Mouse (Mus musculus) spleen, adult 2 months (tissue): Measurements from ENCODE around the gene Hyal2. TPM values are rescaled to one million over a fixed set of nuclear protein-coding genes. Genes with fewer than 3 reads are reported as not detected.

Experiments used
- DNase-seq, 2 experiments: peaks; one replicate each; pipeline versions ENCODE4 v3.0.0 to v3.0.0-alpha.2; 2012 to 2021; ENCODE audit warnings: low spot score in 2 of 2, low read depth in 1 of 2
- H3K27ac ChIP-seq: fragments of 200-500 bp; 2 replicates; pipeline ENCODE4 v1.5.1; 2012; ENCODE audit warnings: low read length, inconsistent platforms; ENCODE audit not compliant: insufficient read depth
- H3K27me3 ChIP-seq: fragments of 200-500 bp; 2 replicates; pipeline ENCODE4 v1.6.1; 2012; ENCODE audit warnings: mild to moderate bottlenecking, moderate library complexity, low read length, inconsistent platforms; ENCODE audit not compliant: control insufficient read depth, insufficient read depth
- H3K36me3 ChIP-seq: fragments of 200-500 bp; 2 replicates; pipeline ENCODE4 v1.6.1; 2012; ENCODE audit warnings: mild to moderate bottlenecking, low read length, inconsistent platforms; ENCODE audit not compliant: control insufficient read depth, insufficient read depth
- H3K4me1 ChIP-seq: fragments of 200-500 bp; 2 replicates; pipeline ENCODE4 v1.6.1; 2011; ENCODE audit warnings: inconsistent platforms; ENCODE audit not compliant: control insufficient read depth, insufficient read depth, insufficient read length
- H3K4me3 ChIP-seq: fragments of 200-500 bp; 2 replicates; pipeline ENCODE4 v1.5.1; 2011; ENCODE audit warnings: mild to moderate bottlenecking, inconsistent platforms; ENCODE audit not compliant: insufficient read depth, insufficient read length; ENCODE audit errors: extremely low read depth
- CTCF ChIP-seq: fragments of 200-500 bp; IDR thresholded peaks from 2 replicates; pipeline ENCODE4 v1.5.1; 2011; ENCODE audit warnings: mild to moderate bottlenecking, inconsistent platforms; ENCODE audit not compliant: insufficient read depth, insufficient read length, insufficient replicate concordance; ENCODE audit errors: extremely low read depth
- POLR2A ChIP-seq: fragments of 200-500 bp; IDR thresholded peaks from 2 replicates; pipeline ENCODE4 v1.6.1; 2011; ENCODE audit warnings: low read depth, low read length, inconsistent platforms
- WGBS: fragments of 180-500 bp; shearing (Covaris S2); methylation state at CpG from one replicate; pipeline ENCODE4 v1.1.7; 2018; 5-methylcytosine and 5-hydroxymethylcytosine counted together
- polyA plus RNA-seq: library from polyadenylated mRNA; depleted of rRNA; stranded (reverse); fragments of >200 nt; gene quantifications from 2 replicates; pipeline ENCODE4 v1.2.3, GENCODE M21; 2012; rRNA removed

The Hyal2 gene
- polyA plus RNA-seq, result 38.1 and 44.3 TPM in 2 replicates

DNA sequence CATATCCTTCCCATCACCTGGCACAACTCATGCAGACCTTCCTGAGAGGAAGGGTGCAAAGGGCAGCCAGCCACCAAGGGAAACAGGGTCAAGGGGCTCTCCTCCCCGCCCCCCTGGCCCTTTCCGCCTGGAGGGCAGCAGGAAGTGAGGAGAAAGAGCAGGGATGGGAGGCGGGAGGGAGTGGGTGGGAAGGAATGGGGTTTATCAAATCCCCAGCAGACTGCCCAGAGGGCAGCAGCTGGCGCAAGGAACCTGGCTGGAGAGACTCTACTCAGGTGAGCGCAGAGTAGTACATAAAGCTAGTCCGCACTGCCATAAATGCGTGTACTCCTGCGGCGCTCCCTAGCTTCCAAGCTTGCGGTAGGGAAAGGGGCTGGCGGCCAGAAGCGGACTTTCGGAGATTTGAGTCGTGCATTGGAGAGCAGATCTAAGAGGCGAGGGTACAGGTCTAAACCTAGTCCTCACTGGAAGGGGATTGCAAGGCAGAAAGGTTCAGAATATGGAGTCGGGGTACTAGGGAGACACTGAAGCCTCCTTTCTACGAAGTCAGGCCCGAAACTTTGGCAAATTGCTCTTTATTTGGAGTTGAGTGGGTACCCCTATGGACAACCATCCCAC, at the start of gene Hyal2:
Gene Hyal2 (plus strand): TSS at position 244 of the 618 bp plus-strand sequence.
- H3K27me3 ChIP-seq, result no peaks in the 10 kb centered on the region
- H3K36me3 ChIP-seq, result no peaks in the 10 kb centered on the region; the same call in 1 of the 2 replicates
- TF ChIP-seq CTCF (no peak), POLR2A (no peak)
- peaks cover 17% of the 10 kb centered on the region; the same call in 1 of the 2 replicates for H3K4me1 ChIP-seq
- peak within 1 kb of the TSS; percentile 88 for H3K4me3 ChIP-seq
- DNase-seq, result no peak
- H3K27ac ChIP-seq, result peak within 1 kb of the TSS; percentile 62
- WGBS, result 74% methylated on average over 18 of the region's 18 CpGs

DNA sequence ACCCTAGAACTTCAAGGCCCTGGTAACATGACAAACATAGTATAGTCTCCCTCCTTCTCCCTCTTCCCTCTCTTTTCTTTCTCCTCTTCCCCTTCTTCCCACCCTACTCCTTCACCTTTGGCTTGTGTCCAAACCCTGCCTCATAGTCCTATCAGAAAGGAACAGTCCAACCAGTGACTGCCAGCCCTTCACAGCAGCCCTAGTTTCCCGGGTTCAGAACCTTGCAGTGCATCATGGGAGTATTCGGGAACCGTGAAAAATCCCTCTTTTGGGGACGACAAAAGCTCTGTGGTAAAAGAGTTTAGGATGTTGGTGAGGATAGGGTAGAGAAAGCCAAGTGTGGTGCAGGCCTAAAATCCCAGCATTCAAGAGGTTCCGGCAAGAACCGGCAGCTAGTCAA, 47.4 kb upstream of the Hyal2 start:
- H3K4me3 ChIP-seq, result no peak overlapping the region
- H3K27me3 ChIP-seq, result no peaks in the 10 kb centered on the region
- peaks cover 2% of the 10 kb centered on the region; the same call in 1 of the 2 replicates for H3K4me1 ChIP-seq
- TF ChIP-seq POLR2A (no peak), CTCF (no peak)
- H3K36me3 ChIP-seq, result no peaks in the 10 kb centered on the region
- no peak overlapping the region for H3K27ac ChIP-seq
- DNase-seq, result no peak
- WGBS, result 87% methylated on average over 6 of the region's 6 CpGs

DNA sequence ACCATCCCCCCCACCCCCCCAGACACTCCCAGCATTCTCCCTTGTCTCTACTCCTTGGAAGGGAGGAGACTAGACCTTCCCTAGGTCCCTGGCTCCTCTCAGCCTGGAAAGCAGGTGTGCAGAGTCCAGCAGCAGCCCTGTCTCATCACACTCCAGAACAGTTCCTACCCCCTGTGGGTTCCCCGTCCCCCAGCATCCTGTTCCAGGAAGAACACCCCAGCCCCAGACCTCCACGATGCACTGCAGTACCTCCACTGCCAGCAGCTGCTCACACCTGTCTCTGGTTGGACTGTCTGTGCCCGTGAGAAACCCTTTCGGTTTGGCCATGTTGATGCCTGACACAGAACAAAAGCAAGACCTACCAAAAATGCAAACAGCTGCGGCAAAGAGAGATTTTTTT, 46.6 kb upstream of the Hyal2 start:
- Histone ChIP-seq H3K27me3 (no peaks in the 10 kb centered on the region), H3K36me3 (no peaks in the 10 kb centered on the region), H3K27ac (no peak overlapping the region), H3K4me3 (no peak overlapping the region), H3K4me1 (peaks cover 2% of the 10 kb centered on the region; the same call in 1 of the 2 replicates)
- 19% methylated on average over 5 of the region's 5 CpGs for WGBS
- no peak for DNase-seq
- no peak for TF ChIP-seq POLR2A
- TF ChIP-seq CTCF, result no peak

DNA sequence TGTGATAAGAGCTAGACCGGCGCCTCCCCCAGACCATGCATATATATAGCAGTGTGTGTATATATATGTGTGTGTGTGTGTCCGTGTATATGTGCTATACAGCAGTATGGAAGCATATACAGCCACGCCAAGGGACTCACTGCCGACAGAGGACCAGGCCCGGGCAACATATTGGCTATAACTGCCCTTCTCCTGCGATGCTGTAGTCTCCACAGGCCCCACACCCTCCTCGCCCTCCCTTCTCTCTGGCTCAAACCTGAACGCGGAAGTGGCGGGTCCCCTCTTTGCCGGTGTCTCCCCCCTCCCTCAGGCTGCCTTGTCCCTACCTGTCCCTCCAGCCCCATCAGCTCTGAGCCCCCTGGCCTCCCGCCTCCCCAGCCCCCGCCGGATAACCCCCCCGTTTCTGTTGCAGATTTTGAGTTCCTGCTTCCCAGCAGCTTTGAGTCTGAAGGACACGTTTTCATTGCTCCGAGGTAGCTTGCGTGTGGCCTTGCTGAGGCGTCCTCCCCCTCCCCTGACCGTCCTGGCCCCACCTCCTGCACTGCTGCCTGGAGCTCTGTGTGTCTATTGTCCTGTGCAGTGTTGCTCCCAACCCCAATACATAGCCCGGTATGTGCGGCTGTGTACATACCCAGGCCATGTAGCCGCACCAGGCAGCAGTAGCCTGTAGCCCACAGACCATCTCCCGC, 45.9 kb upstream of the Hyal2 start:
- TF ChIP-seq POLR2A (no peak), CTCF (no peak)
- Histone ChIP-seq H3K36me3 (no peaks in the 10 kb centered on the region), H3K27ac (no peak overlapping the region), H3K27me3 (peaks cover 5% of the 10 kb centered on the region), H3K4me3 (peak overlapping the region; percentile 44; the same call in 1 of the 2 replicates), H3K4me1 (peaks cover 8% of the 10 kb centered on the region)
- 19% methylated on average over 25 of the region's 25 CpGs for WGBS
- no peak for DNase-seq

DNA sequence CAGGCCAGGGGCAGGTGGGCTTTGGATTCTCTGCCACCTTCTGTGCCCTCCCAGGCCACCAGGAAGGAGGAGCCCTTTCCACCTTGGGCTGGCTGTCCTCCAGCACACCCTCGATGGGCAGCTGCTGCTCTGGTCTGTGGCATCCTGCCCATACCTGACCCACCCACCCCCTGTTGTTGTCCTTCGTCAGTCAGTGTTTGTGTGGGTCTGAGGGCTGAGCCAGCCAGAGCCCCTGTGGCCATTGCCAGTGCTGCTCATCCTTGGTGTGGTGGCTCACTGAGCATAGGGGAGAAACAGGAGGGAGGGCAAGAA, 45.4 kb upstream of the Hyal2 start:
- Histone ChIP-seq H3K4me3 (peak overlapping the region; percentile 44; the same call in 1 of the 2 replicates), H3K27ac (no peak overlapping the region), H3K4me1 (peaks cover 8% of the 10 kb centered on the region), H3K27me3 (peaks cover 7% of the 10 kb centered on the region), H3K36me3 (no peaks in the 10 kb centered on the region)
- TF ChIP-seq CTCF (no peak), POLR2A (no peak)
- 36% methylated on average over 2 of the region's 2 CpGs for WGBS
- DNase-seq, result no peak

DNA sequence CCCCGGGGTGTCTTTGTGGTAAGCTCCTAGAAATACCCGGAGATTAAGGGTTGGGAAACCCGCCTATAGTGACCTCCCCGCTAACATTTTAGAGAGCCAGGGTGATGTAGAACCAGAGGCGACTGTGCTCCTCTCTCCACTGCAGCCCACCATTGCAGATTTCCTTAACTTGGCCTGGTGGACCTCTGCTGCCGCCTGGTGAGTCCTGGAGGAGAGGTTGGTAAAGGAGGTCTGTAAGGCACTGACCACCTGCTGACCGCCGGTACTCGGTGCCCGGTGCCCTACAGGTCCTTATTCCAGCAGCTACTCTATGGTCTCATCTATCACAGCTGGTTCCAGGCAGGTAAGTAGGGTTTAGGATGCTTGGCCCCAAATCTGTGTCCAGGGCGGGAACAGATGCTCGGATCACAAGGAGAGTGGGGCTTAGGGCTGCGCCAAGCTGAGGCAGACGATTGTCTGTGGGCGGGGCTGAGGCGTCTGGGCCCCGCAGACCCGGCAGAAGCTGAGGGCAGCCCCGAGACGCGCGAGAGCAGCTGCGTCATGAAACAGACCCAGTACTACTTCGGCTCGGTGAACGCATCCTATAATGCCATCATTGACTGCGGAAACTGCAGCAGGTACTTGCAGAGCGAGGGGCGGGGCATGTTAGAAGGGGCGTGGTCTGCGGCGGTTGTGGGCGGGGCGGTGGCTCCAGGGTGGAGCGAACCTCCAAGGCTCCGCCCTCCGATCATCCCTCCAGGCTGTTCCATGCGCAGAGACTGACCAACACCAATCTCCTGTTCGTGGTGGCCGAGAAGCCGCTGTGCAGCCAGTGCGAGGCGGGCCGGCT, 41.3 kb upstream of the Hyal2 start:
- peak; percentile 25 to 61 for DNase-seq
- Histone ChIP-seq H3K27me3 (peaks cover 7% of the 10 kb centered on the region), H3K36me3 (no peaks in the 10 kb centered on the region), H3K4me3 (peak overlapping the region; percentile 25; the same call in 1 of the 2 replicates), H3K4me1 (peaks cover 8% of the 10 kb centered on the region), H3K27ac (no peak overlapping the region)
- 11% methylated on average over 44 of the region's 44 CpGs for WGBS
- no peak for TF ChIP-seq POLR2A
- no peak for TF ChIP-seq CTCF
